Mouse (Mus musculus): ENCODE measurements around the gene Fam136a.
A peak's percentile ranks its signal among the peaks of the same experiment; 100 is the strongest.
"Not testable (repeated sequence)": the region's sequence is repeated elsewhere in the genome, so short reads cannot be mapped to it uniquely, and the experiment has no call there.

Gene Fam136a

GRCm38 (mm10) chr6:86366853-86367249 is 1.4 kb downstream of the Fam136a start:
- DNase-seq (ENCODE audit: extremely low spot score, low spot score), result no peak

GRCm38 (mm10) chr6:86368479-86368878 is 3.0 kb downstream of the Fam136a start:
- no peak for DNase-seq (ENCODE audit: extremely low spot score, low spot score)

DNA sequence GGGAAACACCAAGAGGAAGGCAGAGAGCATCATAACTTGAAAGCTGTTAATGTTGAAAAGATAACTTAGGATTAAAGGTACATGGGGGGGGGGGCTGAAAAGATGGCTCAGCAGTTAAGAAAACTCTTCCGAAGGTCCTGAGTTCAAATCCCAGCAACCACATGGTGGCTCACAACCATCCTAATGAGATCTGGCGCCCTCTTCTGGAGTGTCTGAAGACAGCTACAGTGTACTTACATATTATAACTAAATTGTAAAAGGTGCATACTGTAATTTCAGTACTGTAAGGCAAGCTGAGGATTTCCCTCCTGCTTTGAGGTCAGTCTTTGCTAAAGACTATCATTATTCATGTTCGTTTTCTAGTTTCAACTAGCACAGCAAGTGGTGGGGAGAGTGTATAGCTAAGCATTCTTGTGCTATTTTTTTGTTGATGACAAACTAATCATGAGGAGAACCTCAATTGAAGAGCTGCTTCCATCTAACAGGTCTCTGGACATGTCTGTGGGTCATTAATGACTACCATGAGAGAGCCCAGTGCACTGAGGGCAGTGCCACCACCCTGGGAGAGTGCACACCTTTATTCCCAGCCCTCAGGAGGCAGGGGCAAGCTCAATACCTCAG is 4.8 kb downstream of the Fam136a start:
- DNase-seq (ENCODE audit: extremely low spot score, low spot score), result no peak

GRCm38 (mm10) chr6:86370764-86371339 is 5.4 kb downstream of the Fam136a start, which contains the start of gene Snrpg:
TSS of gene Snrpg (plus strand) at chr6:86371304.
- peak; percentile 38 for DNase-seq (ENCODE audit: extremely low spot score, low spot score)

GRCm38 (mm10) chr6:86371340-86371911 is 6.0 kb downstream of the Fam136a start:
- DNase-seq (ENCODE audit: extremely low spot score, low spot score), result peak; percentile 97

DNA sequence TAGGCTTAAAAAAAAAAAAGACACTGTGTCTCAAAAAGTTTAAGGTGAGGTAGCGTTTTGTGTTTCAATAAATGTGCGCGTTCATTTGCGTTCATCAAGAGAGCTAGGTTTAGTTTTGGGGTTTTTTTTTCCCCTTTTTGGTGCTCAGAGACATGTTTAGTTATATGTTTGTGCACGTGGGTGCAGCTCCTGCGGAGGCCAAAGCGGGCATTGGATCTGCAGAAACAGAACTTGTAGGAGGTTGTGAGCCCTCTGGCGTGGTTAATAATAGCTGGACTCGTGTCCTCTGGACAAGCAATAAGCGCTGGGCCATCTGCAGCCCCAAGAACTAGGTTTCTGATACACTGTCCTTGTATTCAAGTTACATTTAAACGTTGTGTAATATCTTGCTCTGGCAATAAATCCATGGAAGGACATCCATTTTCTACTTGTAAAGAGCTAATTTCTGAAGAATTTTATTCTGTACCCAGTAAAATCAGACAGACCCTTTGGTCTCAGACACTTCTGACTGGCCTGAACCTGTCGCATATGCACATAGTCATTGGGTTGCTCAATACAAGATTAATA is 6.6 kb downstream of the Fam136a start:
- no peak for DNase-seq (ENCODE audit: extremely low spot score, low spot score)

GRCm38 (mm10) chr6:86373556-86373955 is 8.1 kb downstream of the Fam136a start:
- no peak for DNase-seq (ENCODE audit: extremely low spot score, low spot score)

DNA sequence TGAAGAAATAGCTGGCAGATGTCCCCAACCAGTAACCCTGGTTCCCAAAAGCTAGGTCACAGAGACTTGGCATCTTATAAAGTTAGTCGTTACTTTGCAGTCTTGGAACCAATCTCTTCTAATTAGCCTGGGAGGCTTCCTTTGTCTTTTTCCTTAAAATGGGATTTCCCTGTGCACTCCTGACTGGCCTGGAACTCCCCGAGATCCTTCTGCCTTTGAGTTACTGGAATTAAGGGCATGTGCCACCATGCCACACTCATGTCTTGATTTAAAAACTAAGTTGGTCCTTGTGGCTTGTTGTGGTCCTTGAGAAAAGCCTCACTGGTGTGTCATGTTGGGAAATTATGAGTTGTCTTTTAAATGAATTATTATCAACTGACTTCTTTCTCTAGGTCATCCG is 12.9 kb downstream of the Fam136a start:
- DNase-seq (ENCODE audit: extremely low spot score, low spot score), result no peak

- not testable (repeated sequence) for DNase-seq (ENCODE audit: extremely low spot score, low spot score)
These were observed 14.7 kb downstream of the Fam136a start for GRCm38 (mm10) chr6:86380112-86380511.

DNA sequence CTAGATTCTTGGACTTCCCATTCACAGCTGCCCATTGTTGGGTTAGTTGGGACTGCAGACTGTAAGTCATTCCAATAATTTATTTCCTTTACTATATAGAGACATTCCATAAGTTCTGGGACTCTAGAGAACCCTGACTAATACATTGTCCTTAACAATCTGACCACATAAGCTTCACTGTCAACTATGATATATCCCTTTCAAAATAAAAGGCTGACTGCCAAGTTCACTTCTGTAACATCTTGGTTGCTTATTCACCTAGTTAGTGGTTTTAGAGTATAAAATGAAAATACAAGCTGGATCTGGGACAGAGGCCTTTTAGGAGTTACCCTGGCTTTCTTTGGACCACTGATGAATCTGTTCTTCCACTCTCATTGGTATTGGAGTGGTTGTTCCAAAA is 17.1 kb downstream of the Fam136a start:
- DNase-seq (ENCODE audit: extremely low spot score, low spot score), result no peak

DNA sequence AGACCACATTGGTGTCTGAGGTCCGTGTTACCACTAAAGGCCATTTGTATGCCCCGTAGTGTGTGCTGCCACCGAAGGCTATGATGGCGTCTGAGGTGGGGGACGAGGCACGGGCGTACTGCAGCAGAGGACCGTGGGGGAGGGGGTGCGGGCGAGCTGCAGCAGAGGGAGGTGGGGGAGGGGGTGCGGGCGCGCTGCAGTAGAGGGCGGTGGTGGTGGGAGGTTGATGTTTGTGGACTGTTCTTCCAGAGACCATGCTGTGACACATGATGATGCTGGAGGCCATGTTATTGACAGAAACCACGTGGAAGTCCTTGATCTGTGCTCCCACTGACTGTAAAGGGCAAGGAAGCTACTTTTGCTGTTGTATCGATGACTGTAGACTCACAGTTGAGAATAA is 17.9 kb downstream of the Fam136a start:
- DNase-seq (ENCODE audit: extremely low spot score, low spot score), result no peak

- DNase-seq (ENCODE audit: extremely low spot score, low spot score), result no peak
These were observed 19.2 kb downstream of the Fam136a start for GRCm38 (mm10) chr6:86384692-86385091.

GRCm38 (mm10) chr6:86385362-86386104 is 20.1 kb downstream of the Fam136a start:
- no peak for DNase-seq (ENCODE audit: extremely low spot score, low spot score)

GRCm38 (mm10) chr6:86387313-86387712 is 21.9 kb downstream of the Fam136a start:
- DNase-seq (ENCODE audit: extremely low spot score, low spot score), result no peak

- DNase-seq (ENCODE audit: extremely low spot score, low spot score), result no peak
These were observed 23.0 kb downstream of the Fam136a start for GRCm38 (mm10) chr6:86388461-86388860.

GRCm38 (mm10) chr6:86391326-86391725 is 25.9 kb downstream of the Fam136a start:
- DNase-seq (ENCODE audit: extremely low spot score, low spot score), result no peak

- DNase-seq (ENCODE audit: extremely low spot score, low spot score), result no peak
These were observed 27.7 kb downstream of the Fam136a start for GRCm38 (mm10) chr6:86393187-86393586.

DNA sequence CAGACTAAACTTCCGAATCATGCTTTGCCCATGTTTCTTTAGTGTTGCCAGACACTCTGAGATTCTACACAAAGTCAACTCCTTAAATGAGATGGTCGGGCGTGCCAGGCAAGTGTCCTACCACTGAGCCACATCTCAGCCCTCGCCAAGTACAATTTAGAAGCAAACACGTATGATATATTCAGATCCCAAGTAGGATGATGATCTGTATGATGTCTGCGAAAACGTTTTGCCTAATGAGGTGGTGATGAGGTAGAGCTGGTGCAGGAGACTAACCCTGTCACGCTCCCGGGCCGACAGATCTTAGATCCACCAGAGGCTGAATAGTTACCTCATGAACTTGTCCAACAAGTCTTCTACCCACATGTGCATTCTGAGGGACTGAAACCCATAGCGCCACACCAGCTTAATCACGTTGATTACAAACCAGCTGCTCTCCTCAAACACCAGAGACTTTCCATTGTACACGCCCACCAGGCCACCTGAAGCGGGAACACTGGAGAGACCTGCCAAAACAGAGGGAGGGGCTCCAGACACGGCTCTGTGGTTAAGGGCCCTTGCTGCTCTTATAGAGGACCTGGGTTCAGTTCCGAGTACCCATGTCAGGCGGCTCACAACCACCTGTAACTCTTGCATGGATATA is 28.8 kb downstream of the Fam136a start:
- DNase-seq (ENCODE audit: extremely low spot score, low spot score), result no peak

GRCm38 (mm10) chr6:86395021-86395420 is 29.6 kb downstream of the Fam136a start:
- no peak for DNase-seq (ENCODE audit: extremely low spot score, low spot score)

- DNase-seq (ENCODE audit: extremely low spot score, low spot score), result no peak
These were observed 30.5 kb downstream of the Fam136a start for GRCm38 (mm10) chr6:86395969-86396368.

GRCm38 (mm10) chr6:86396581-86397256 is 31.3 kb downstream of the Fam136a start, which contains the start of gene Pcyox1:
TSS of gene Pcyox1 (minus strand) at chr6:86397154.
- DNase-seq (ENCODE audit: extremely low spot score, low spot score), result peak; percentile 88
